Mouse (Mus musculus): ENCODE results near the gene Iars2.

- TF ChIP-seq ETS1 (conservative IDR thresholded peaks at IDR 0.05; ENCODE audit: low read depth, low read length) (no peak), SMC3 (IDR thresholded peaks at IDR 0.05; ENCODE audit: low read depth, low read length) (no peak), POLR2A (IDR thresholded peaks at IDR 0.05; ENCODE audit: low read depth, low read length) (no peak)
These were observed 14.7 kb downstream of the Iars2 start for GRCm38 (mm10) chr1:185314546-185314945.

Data from CH12.LX (cell line).